Mouse (Mus musculus) CD8-positive naive resting alpha-beta T cell, adult 2 months (primary cell): ENCODE data around the gene Rft1.

ENCODE experiments used
- DNase-seq, 2 experiments: peaks; one replicate each; pipeline ENCODE4 v3.0.0; 2022; ENCODE audit warnings: low read depth in 2 of 2, low spot score in 2 of 2

Gene Rft1

GRCm38 (mm10) chr14:30653943-30654659, at the start of gene Rft1:
Gene Rft1, plus strand, starts transcription at chr14:30654360.
- peak; percentile 98 to 100 for DNase-seq

- no peak for DNase-seq
These were observed 47.3 kb upstream of the Rft1 start for GRCm38 (mm10) chr14:30606817-30607216.

- no peak for DNase-seq
These were observed 46.5 kb upstream of the Rft1 start for GRCm38 (mm10) chr14:30607696-30608095.

- no peak for DNase-seq
These were observed 46.0 kb upstream of the Rft1 start for GRCm38 (mm10) chr14:30608176-30608575.

- DNase-seq: no peak
These were observed 44.7 kb upstream of the Rft1 start for GRCm38 (mm10) chr14:30609499-30609898.

GRCm38 (mm10) chr14:30610304-30610703, 43.9 kb upstream of the Rft1 start:
- DNase-seq: no peak

GRCm38 (mm10) chr14:30610940-30611339, 43.2 kb upstream of the Rft1 start:
- DNase-seq: no peak

GRCm38 (mm10) chr14:30612523-30612922, 41.6 kb upstream of the Rft1 start:
- DNase-seq: peak; percentile 66 to 74

- DNase-seq: no peak
These were observed 41.0 kb upstream of the Rft1 start for GRCm38 (mm10) chr14:30612962-30613715.

- no peak for DNase-seq
These were observed 37.4 kb upstream of the Rft1 start for GRCm38 (mm10) chr14:30616751-30617150.

- no peak for DNase-seq
These were observed 35.3 kb upstream of the Rft1 start for GRCm38 (mm10) chr14:30618746-30619275.

GRCm38 (mm10) chr14:30619982-30620578, 34.1 kb upstream of the Rft1 start:
- DNase-seq: no peak

- no peak for DNase-seq
These were observed 32.0 kb upstream of the Rft1 start for GRCm38 (mm10) chr14:30622130-30622529.

GRCm38 (mm10) chr14:30622556-30622955, 31.6 kb upstream of the Rft1 start:
- no peak for DNase-seq

GRCm38 (mm10) chr14:30624277-30624721, 29.9 kb upstream of the Rft1 start:
- no peak for DNase-seq

GRCm38 (mm10) chr14:30625131-30625807, 28.9 kb upstream of the Rft1 start:
- DNase-seq: peak in 1 of 2 experiments; percentile 16

GRCm38 (mm10) chr14:30625856-30626726, 28.1 kb upstream of the Rft1 start, which contains the start of gene Prkcd:
Gene Prkcd, minus strand, starts transcription at chr14:30626210.
- peak; percentile 79 to 89 for DNase-seq

GRCm38 (mm10) chr14:30626756-30627742, 27.1 kb upstream of the Rft1 start:
- peak in 1 of 2 experiments; percentile 12 for DNase-seq

GRCm38 (mm10) chr14:30628235-30628634, 25.9 kb upstream of the Rft1 start:
- no peak for DNase-seq
